Mouse (Mus musculus): ENCODE data around the gene Atg2b. TPM values are rescaled to one million over a fixed set of nuclear protein-coding genes. Genes with fewer than 3 reads are reported as not detected.
A peak's percentile ranks its signal among the peaks of the same experiment; 100 is the strongest.

Atg2b gene
- total and polyA plus RNA-seq, 3 experiments = 28.3 to 35.9 TPM; not detected in 1

GRCm38 (mm10) chr12:105611748-105612147 is 73.3 kb downstream of the Atg2b start:
- Histone ChIP-seq H3K27me3 (ENCODE audit: control insufficient read depth in 1 of 2, insufficient read depth in 2 of 2, low read length in 2 of 2) (no peaks in the 10 kb centered on the region), H3K27ac (ENCODE audit: control insufficient read depth, low read depth, low read length) (no peak overlapping the region), H3K4me3 (ENCODE audit: control insufficient read depth in 1 of 2, insufficient read depth in 1 of 2, low read depth in 2 of 2, low read length in 2 of 2) (no peak overlapping the region), H3K79me2 (ENCODE audit: control insufficient read depth, insufficient read depth, low read length, poor library complexity) (no peaks in the 10 kb centered on the region), H3K36me3 (ENCODE audit: control insufficient read depth in 1 of 2, insufficient read depth in 2 of 2, low read length in 2 of 2) (peaks cover 0 to 4% of the 10 kb centered on the region in 2 experiments; a peak in 2 of 4 replicates), H3K4me1 (ENCODE audit: control insufficient read depth in 1 of 2, insufficient read depth in 2 of 2, low read length in 2 of 2) (no peaks in the 10 kb centered on the region), H3K9me3 (replicated peaks; ENCODE audit: insufficient read depth, low read length) (no peaks in the 10 kb centered on the region), H3K9ac (ENCODE audit: control insufficient read depth, low read depth, low read length, poor library complexity, severe bottlenecking) (no peak overlapping the region)
- peak; percentile 69 for DNase-seq (ENCODE audit: low read depth, low spot score)
- TF ChIP-seq TCF12 (IDR thresholded peaks at IDR 0.05; ENCODE audit: low read depth, low read length) (no peak), SMC3 (IDR thresholded peaks at IDR 0.05; ENCODE audit: low read depth, low read length) (peak; percentile 70), CTCF (IDR thresholded peaks at IDR 0.05 in 2 of 3, conservative IDR thresholded peaks at IDR 0.05 in 1 of 3; ENCODE audit: control insufficient read depth in 1 of 3, insufficient read depth in 1 of 3, low read depth in 2 of 3, low read length in 3 of 3, poor library complexity in 1 of 3, severe bottlenecking in 1 of 3) (peak; percentile 69 to 90 (median 74)), RAD21 (IDR thresholded peaks at IDR 0.05; ENCODE audit: low read depth, low read length) (peak; percentile 46)

DNA sequence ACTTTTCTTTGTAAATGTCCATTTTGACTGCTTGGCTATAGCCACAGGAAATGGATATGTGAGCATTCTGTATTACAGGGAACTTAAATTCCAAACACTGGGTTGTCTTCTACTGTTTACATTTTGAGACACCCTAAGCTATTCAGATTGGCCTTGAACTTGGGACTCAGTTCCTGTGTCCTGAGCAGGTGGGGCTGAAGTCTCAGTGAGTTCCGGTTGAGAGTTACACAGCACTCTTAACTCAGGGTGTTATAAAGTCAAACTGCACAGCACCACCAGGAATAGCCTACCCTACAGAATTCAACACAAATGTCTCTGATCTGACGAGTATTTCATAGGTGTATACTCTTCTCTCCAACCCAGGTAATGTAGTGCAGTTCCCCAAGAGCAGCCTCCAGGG is 74.0 kb downstream of the Atg2b start:
- TF ChIP-seq RCOR1 (IDR thresholded peaks at IDR 0.05; ENCODE audit: low read depth, low read length) (no peak), GABPA (IDR thresholded peaks at IDR 0.05; ENCODE audit: low read depth, low read length) (no peak), ZKSCAN1 (IDR thresholded peaks at IDR 0.05; ENCODE audit: low read depth, low read length) (no peak), UBTF (IDR thresholded peaks at IDR 0.05; ENCODE audit: borderline replicate concordance, insufficient read depth, low read depth, low read length) (no peak), MYC (IDR thresholded peaks at IDR 0.05; ENCODE audit: low read depth, low read length) (no peak), MXI1 (IDR thresholded peaks at IDR 0.05; ENCODE audit: low read depth, low read length) (no peak), SMC3 (IDR thresholded peaks at IDR 0.05; ENCODE audit: low read depth, low read length) (no peak), SIN3A (IDR thresholded peaks at IDR 0.05; ENCODE audit: low read length) (no peak), CHD2 (IDR thresholded peaks at IDR 0.05; ENCODE audit: low read length) (no peak)
- Histone ChIP-seq H3K27ac (ENCODE audit: control insufficient read depth, low read depth, low read length) (no peak overlapping the region), H3K36me3 (ENCODE audit: control insufficient read depth in 1 of 2, insufficient read depth in 2 of 2, low read length in 2 of 2) (peaks cover 0 to 4% of the 10 kb centered on the region in 2 experiments; a peak in 2 of 4 replicates), H3K4me1 (ENCODE audit: control insufficient read depth in 1 of 2, insufficient read depth in 2 of 2, low read length in 2 of 2) (no peaks in the 10 kb centered on the region), H3K79me2 (ENCODE audit: control insufficient read depth, insufficient read depth, low read length, poor library complexity) (no peaks in the 10 kb centered on the region), H3K9ac (ENCODE audit: control insufficient read depth, low read depth, low read length, poor library complexity, severe bottlenecking) (no peak overlapping the region), H3K27me3 (ENCODE audit: control insufficient read depth in 1 of 2, insufficient read depth in 2 of 2, low read length in 2 of 2) (no peaks in the 10 kb centered on the region), H3K4me3 (ENCODE audit: control insufficient read depth in 1 of 2, insufficient read depth in 1 of 2, low read depth in 2 of 2, low read length in 2 of 2) (no peak overlapping the region), H3K9me3 (replicated peaks; ENCODE audit: insufficient read depth, low read length) (no peaks in the 10 kb centered on the region)
- DNase-seq (ENCODE audit: low read depth, low spot score) = no peak

GRCm38 (mm10) chr12:105606881-105607280 is 78.1 kb downstream of the Atg2b start:
- Histone ChIP-seq H3K9me3 (replicated peaks; ENCODE audit: insufficient read depth, low read length) (no peaks in the 10 kb centered on the region), H3K36me3 (ENCODE audit: control insufficient read depth in 1 of 2, insufficient read depth in 2 of 2, low read length in 2 of 2) (no peaks in the 10 kb centered on the region), H3K4me1 (ENCODE audit: control insufficient read depth in 1 of 2, insufficient read depth in 2 of 2, low read length in 2 of 2) (no peaks in the 10 kb centered on the region), H3K27ac (ENCODE audit: control insufficient read depth, low read depth, low read length) (no peak overlapping the region), H3K9ac (ENCODE audit: control insufficient read depth, low read depth, low read length, poor library complexity, severe bottlenecking) (no peak overlapping the region), H3K27me3 (ENCODE audit: control insufficient read depth in 1 of 2, insufficient read depth in 2 of 2, low read length in 2 of 2) (no peaks in the 10 kb centered on the region), H3K4me3 (ENCODE audit: control insufficient read depth in 1 of 2, insufficient read depth in 1 of 2, low read depth in 2 of 2, low read length in 2 of 2) (no peak overlapping the region), H3K79me2 (ENCODE audit: control insufficient read depth, insufficient read depth, low read length, poor library complexity) (no peaks in the 10 kb centered on the region)
- no peak for DNase-seq (ENCODE audit: low read depth, low spot score)
- no peak for TF ChIP-seq USF1 (IDR thresholded peaks at IDR 0.05; ENCODE audit: low read depth, low read length)
- TF ChIP-seq RCOR1 (IDR thresholded peaks at IDR 0.05; ENCODE audit: low read depth, low read length) = no peak
- TF ChIP-seq NRF1 (IDR thresholded peaks at IDR 0.05; ENCODE audit: insufficient read depth, low read depth, low read length, poor library complexity, severe bottlenecking) = no peak
- TF ChIP-seq ZMIZ1 (IDR thresholded peaks at IDR 0.05; ENCODE audit: low read depth, low read length) = no peak
- no peak for TF ChIP-seq JUND (IDR thresholded peaks at IDR 0.05; ENCODE audit: low read depth, low read length)
- no peak for TF ChIP-seq CHD2 (IDR thresholded peaks at IDR 0.05; ENCODE audit: low read length)
- TF ChIP-seq ELF1 (IDR thresholded peaks at IDR 0.05; ENCODE audit: low read depth, low read length) = no peak
- TF ChIP-seq MAZ (IDR thresholded peaks at IDR 0.05; ENCODE audit: low read depth, low read length) = no peak
- TF ChIP-seq MYB (IDR thresholded peaks at IDR 0.05; ENCODE audit: low read depth, low read length) = no peak
- TF ChIP-seq POLR2AphosphoS2 (IDR thresholded peaks at IDR 0.05; ENCODE audit: low read length) = no peak

All from MEL (cell line).